Mouse (Mus musculus) right cerebral cortex, adult 18-20 months (tissue): Measurements from ENCODE around the gene Ptpre.
"Not testable (repeated sequence)": the region's sequence is repeated elsewhere in the genome, so short reads cannot be mapped to it uniquely, and the experiment has no call there.

Source experiments
- DNase-seq: peaks from one replicate; pipeline ENCODE4 v3.0.0; 2022; ENCODE audit warnings: mixed read lengths

Ptpre gene

GRCm38 (mm10) chr7:135609028-135609427 is 71.7 kb downstream of the Ptpre start:
- DNase-seq = no peak

- no peak for DNase-seq
Measured at GRCm38 (mm10) chr7:135609655-135610054, 72.4 kb downstream of the Ptpre start.

DNA sequence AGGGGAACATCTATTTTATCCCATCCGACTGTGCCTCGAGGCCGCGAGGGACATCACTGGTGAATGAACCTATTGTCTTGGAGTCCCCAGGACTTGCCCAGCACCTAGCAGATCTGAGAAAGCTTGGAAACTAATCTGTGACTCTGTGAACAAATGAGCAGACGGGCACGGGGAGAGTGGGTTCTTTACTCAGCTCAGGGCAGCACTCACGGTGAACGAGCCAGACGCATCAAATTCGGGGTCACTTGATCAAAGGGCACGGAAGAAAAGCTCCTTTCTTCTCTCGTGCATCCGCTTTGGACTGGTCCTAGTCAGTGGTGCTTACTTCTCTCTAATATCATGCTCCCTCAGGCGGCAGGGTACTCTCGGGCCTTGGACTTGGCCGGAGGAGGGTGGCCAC is 75.0 kb downstream of the Ptpre start:
- no peak for DNase-seq

- DNase-seq = no peak
Measured at GRCm38 (mm10) chr7:135612801-135613200, 75.5 kb downstream of the Ptpre start.

GRCm38 (mm10) chr7:135613380-135613779 is 76.1 kb downstream of the Ptpre start:
- DNase-seq = no peak

DNA sequence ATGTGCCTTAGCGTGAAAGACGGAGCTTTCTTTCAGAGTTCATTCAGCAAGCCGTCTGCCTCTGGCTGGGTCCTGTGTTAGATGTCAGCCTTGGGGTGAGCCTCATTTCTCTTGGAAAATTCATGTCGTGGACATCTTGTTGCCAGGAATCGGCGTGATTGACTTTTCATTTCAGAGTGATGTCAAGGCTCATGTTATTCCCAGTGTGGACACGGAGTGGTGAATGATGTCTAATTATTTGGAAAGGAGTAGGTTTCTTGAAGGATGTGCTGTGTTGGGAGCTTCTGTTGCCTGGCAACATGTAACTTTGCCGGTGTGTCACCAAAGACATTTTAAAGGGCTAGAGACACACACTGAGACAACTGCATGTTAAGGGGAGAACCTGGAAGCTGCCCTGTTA is 77.6 kb downstream of the Ptpre start:
- no peak for DNase-seq

GRCm38 (mm10) chr7:135616479-135616878 is 79.2 kb downstream of the Ptpre start:
- not testable (repeated sequence) for DNase-seq

GRCm38 (mm10) chr7:135617776-135618175 is 80.5 kb downstream of the Ptpre start:
- peak; percentile 38 for DNase-seq

- no peak for DNase-seq
Measured at GRCm38 (mm10) chr7:135621649-135622048, 84.4 kb downstream of the Ptpre start.

GRCm38 (mm10) chr7:135622241-135622640 is 85.0 kb downstream of the Ptpre start:
- no peak for DNase-seq

DNA sequence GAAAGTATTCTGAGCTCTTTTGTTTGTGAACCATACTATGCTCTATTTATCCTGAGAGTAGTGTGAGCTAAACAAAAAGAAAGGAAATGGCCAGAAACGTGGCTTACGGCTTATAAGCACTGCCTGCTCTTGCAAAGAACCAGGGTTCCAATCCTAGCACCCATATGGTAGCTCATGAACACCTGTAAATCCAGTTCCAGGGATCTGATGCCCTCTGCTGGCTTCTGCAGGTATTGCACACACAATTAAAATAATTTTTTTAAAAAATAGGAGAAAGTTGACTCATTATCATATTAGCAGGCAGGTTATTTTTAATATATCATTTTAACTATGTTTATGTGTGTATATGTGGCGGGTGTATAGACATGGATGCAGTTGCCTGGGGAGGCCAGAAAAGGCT is 87.6 kb downstream of the Ptpre start:
- no peak for DNase-seq

DNA sequence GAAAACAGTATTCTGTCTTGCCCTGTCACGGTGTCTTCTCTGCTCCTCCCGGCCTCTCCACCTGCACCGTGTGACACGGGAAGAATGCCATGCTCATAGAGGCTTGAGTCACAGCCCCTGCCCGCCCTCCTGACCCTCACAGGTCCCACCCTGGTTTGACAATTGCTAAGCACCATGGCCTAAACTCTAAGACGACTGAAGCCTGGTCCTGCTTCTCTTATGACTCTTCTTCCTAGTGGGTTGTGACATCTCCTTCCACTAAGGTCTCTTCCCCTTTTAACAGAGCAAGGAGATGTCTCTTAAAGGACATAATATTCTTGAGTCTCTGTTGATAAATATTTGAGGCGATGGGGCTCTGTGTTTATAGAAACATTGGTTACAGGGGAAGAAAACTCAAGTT is 91.1 kb downstream of the Ptpre start:
- no peak for DNase-seq

DNA sequence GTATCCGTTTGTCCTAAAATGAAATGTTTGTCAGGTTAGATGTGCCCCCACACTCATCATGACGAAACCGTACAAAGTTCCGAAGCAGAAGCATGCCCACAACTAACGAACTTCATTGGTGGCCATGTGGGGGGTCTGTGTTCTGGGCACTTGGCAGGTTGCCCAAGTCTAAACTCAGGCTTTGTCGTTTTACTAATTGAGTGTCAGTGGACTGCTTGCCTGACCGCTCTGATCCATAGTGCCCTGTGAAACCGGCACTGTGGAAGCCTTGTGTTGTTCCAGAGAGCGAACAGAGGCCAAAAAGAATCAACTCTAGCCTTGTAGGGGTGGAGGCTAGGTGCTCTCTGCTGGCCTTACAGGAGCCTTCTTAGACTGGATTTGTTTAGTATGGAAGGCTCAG is 91.7 kb downstream of the Ptpre start:
- no peak for DNase-seq

GRCm38 (mm10) chr7:135631776-135632552 is 94.7 kb downstream of the Ptpre start:
- DNase-seq = peak; percentile 72

DNA sequence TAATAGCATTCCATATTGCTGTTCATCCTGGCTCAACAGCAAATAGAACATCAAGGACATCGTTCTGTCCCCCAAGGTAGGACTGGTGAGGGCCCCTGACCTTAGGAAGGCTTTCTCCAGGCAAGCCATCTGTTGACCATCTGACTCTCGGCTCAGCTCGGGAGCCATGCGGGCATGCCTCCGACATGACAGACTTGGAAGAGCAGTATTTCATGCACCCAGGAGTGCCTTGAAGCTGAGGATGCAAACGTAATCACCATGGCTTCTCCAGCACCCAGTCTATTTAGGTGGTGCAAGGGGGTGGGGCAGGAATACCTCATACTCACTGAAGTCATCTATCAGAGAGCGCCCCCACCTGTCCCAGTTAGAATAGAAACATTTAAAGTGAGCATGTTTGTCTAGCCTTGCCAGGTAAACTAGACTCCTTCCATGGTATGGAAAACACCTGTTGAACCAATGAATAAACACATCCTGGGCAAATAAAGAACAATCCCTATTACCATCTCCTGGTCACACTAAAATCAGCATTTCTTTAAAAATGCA is 95.5 kb downstream of the Ptpre start:
- no peak for DNase-seq

DNA sequence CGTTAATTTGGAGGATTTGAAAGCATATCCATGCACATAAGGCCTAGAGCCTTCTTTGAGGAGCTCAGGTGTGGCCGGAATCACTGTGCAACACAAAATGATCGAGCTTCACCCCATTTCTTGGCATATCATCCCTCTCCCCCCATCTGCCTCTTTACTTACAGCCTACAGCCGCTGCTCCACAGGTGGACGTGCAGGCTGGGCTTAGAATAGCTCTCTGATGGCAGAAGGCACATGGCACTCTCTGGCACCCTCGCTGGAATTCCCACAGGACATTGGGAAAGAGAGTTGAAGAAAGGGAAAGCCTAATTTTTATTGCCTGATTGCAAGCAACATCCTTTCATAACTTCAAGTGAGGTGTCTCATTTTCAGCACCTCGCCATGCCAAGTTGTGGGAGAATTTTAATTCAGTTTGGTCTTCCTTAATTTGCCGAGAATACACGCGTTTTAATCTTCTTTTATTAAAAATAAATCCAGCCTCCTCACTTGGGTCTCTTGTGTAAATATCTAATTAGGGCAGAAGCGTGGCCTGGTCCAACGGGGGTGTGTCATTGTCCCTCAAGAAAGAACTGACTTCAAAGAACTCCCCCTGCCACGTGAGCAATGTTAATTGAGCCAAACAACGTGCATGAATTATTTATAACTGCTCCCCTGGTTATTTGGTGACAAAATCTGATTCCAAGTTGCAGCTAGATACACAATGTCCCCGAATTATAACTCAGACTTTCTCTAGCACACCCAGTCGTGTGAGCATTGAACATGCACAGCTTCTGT is 97.8 kb downstream of the Ptpre start:
- no peak for DNase-seq

GRCm38 (mm10) chr7:135637406-135637980 is 100.2 kb downstream of the Ptpre start:
- no peak for DNase-seq

DNA sequence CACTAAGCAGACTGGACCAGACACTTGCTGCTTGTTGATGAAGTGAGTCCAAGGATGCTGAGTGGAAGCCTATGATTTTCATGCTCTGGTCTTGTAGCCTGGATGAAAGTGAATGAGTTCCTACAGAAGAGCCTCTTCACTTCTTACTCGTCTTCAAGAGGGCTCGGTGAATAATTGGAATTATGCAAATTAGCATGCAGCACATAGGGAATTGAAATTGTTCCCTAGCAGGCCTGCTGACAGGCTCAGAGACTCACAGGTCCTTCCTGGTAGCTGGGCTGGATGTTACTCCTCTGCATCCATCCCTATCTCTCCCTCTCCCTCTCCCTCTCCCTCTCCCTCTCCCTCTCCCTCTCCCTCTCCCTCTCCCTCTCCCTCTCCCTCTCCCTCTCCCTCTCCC is 102.1 kb downstream of the Ptpre start:
- no peak for DNase-seq

DNA sequence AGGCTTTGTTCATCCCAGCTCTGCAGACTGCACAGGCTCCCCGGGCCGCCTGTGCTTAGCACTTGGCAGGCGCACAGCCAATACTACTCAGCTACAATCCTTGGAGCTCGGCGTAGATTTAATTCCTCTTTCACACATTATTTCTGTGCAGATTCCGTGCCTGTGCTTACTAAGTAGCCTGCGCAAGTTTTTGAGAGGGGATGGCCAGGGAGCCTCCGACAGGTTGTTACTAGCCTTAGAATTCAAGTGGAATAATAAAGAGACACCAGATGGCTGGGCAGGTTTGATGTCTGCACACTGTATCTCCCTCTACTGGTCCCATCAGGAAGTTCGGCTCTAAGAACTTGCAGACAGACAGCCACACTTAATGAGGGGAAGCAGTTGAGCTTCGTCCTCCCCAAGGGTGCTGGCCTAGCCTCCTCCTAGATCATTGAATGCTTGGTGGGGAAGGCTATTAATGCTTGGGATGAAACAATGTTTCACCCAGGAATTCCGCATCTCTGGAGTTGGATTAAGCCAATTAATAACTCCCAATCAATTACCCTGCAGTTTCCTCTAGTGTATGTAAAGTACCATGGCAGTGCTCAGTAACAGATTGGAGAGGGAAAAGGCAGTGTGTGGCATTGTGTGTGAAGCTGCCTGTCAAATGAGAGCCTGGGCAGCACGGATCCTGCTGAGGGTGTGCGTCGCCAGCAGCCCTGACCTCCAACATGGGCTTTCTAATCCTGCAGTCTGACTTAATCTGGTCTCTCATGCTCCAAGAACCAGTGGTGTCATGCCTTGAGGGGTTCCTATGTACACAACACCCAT is 104.6 kb downstream of the Ptpre start:
- peak; percentile 71 for DNase-seq

GRCm38 (mm10) chr7:135644452-135644851 is 107.2 kb downstream of the Ptpre start:
- no peak for DNase-seq

DNA sequence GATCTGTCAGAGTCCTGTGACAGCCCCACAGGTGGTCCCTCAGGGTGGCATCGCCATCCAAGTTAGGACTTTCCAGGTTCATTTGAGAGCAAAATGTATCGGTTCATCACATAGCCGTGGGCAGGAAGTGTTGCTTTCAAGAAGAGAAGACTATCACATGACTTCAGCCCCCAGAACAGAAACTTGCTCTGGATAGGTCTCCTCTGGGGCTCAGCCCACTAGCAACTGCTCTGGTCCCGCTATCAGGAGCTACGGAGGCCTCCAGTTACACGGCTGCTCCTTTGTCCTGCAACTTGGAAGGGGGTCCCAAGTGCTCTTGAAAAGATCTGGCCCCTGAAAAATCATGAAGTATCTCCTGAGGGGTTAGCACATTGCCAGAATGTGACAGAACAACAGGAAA is 109.7 kb downstream of the Ptpre start:
- no peak for DNase-seq

GRCm38 (mm10) chr7:135648821-135649220 is 111.5 kb downstream of the Ptpre start:
- no peak for DNase-seq

DNA sequence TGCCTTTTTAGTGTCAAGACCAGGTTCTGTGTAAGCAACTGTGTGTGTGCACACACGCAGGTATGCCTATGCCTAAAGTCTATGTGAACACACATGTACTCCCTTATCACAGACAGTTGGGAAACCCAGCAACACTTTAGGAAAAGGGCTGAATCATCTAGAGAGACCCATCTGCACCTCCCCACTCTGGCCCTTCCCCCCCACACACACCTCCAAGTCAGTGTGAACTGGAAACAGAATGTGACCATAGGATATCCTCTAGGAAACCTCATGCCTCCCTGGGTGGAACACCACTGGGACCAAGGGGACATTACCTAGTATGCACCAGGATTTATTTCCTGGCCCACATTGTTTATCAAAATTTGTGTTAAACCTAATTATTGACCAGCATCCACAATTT is 112.0 kb downstream of the Ptpre start:
- DNase-seq = no peak
